Mouse (Mus musculus) myocyte (in vitro differentiated cells): ENCODE data around the gene Mindy4. TPM values are rescaled to one million over a fixed set of nuclear protein-coding genes. Genes with fewer than 3 reads are reported as not detected.

Source experiments
- H3K27me3 ChIP-seq: one replicate; pipeline ENCODE4 v1.6.1; 2011; ENCODE audit not compliant: control insufficient read depth, insufficient read depth, insufficient read length
- H3K36me3 ChIP-seq: one replicate; pipeline ENCODE4 v1.6.1; 2011; ENCODE audit not compliant: control insufficient read depth, insufficient read depth
- H3K4me2 ChIP-seq: one replicate; pipeline ENCODE4 v1.6.1; 2011; ENCODE audit warnings: low read depth, control low read depth
- H3K4me3 ChIP-seq: one replicate; pipeline ENCODE4 v1.5.1; 2011; ENCODE audit warnings: mild to moderate bottlenecking, control low read depth, moderate library complexity
- H3K79me2 ChIP-seq: one replicate; pipeline ENCODE4 v1.6.1; 2011; ENCODE audit not compliant: control insufficient read depth, insufficient read depth
- H3ac ChIP-seq: one replicate; pipeline ENCODE4 v1.6.1; 2011; ENCODE audit not compliant: control insufficient read depth, insufficient read length
- CEBPB ChIP-seq: IDR thresholded peaks from 2 replicates; pipeline ENCODE4 v1.6.1; 2011; ENCODE audit warnings: mild to moderate bottlenecking, moderate library complexity; ENCODE audit not compliant: poor library complexity, insufficient read depth, severe bottlenecking
- E2F4 ChIP-seq: IDR thresholded peaks from one replicate; pipeline ENCODE4 v1.6.1; 2011; ENCODE audit warnings: mild to moderate bottlenecking, control low read depth, moderate library complexity; ENCODE audit not compliant: insufficient read depth
- MAX ChIP-seq: IDR thresholded peaks from one replicate; pipeline ENCODE4 v1.6.1; 2011; ENCODE audit warnings: low read depth, mild to moderate bottlenecking, control low read depth
- MYOD1 ChIP-seq, 3 experiments: IDR thresholded peaks; one replicate each; pipeline ENCODE4 v1.6.1; 2011; ENCODE audit warnings: control low read depth in 2 of 3, low read depth in 2 of 3, mild to moderate bottlenecking in 2 of 3, moderate library complexity in 1 of 3; ENCODE audit not compliant: insufficient read length in 2 of 3, control insufficient read depth in 1 of 3
- MYOG ChIP-seq, 3 experiments: IDR thresholded peaks; one replicate each; pipeline ENCODE4 v1.6.1; 2011; ENCODE audit warnings: control low read depth in 2 of 3, low read depth in 2 of 3, mild to moderate bottlenecking in 2 of 3; ENCODE audit not compliant: insufficient read length in 2 of 3, control insufficient read depth in 1 of 3, insufficient read depth in 1 of 3
- POLR2A ChIP-seq: IDR thresholded peaks from one replicate; pipeline ENCODE4 v1.6.1; 2011; ENCODE audit warnings: low read depth, mild to moderate bottlenecking, control low read depth, moderate library complexity; ENCODE audit not compliant: insufficient read length
- POLR2AphosphoS2 ChIP-seq: IDR thresholded peaks from one replicate; pipeline ENCODE4 v1.6.1; 2011; ENCODE audit warnings: low read depth, control low read depth; ENCODE audit not compliant: insufficient read length
- REST ChIP-seq: IDR thresholded peaks from one replicate; pipeline ENCODE4 v1.6.1; 2011; ENCODE audit warnings: mild to moderate bottlenecking, control low read depth, moderate library complexity; ENCODE audit not compliant: insufficient read depth, insufficient read length
- SRF ChIP-seq: IDR thresholded peaks from one replicate; pipeline ENCODE4 v1.6.1; 2011; ENCODE audit warnings: low read depth; ENCODE audit not compliant: control insufficient read depth, insufficient read length
- TCF12 ChIP-seq: IDR thresholded peaks from one replicate; pipeline ENCODE4 v1.6.1; 2011; ENCODE audit warnings: mild to moderate bottlenecking, control low read depth; ENCODE audit not compliant: poor library complexity, insufficient read depth, severe bottlenecking
- TCF3 ChIP-seq: IDR thresholded peaks from one replicate; pipeline ENCODE4 v1.6.1; 2011; ENCODE audit warnings: low read depth, control low read depth; ENCODE audit not compliant: insufficient read length
- USF1 ChIP-seq: IDR thresholded peaks from one replicate; pipeline ENCODE4 v1.6.1; 2011; ENCODE audit warnings: low read depth, mild to moderate bottlenecking, control low read depth, moderate library complexity
- polyA plus RNA-seq: library from polyadenylated mRNA; unstranded; fragments of >200 nt; fragmentation: generic; extraction: Trizol; gene quantifications from one replicate; pipeline ENCODE4 v1.2.1, GENCODE M21; 2012; ENCODE audit warnings: missing spikeins

The Mindy4 gene
- polyA plus RNA-seq, 1 experiment, result 5.0 TPM

- Histone ChIP-seq H3K36me3 (no peaks in the 10 kb centered on the region), H3K27me3 (peaks cover 4% of the 10 kb centered on the region), H3K4me3 (no peak overlapping the region), H3K4me2 (no peak overlapping the region), H3K79me2 (no peaks in the 10 kb centered on the region), H3ac (no peak overlapping the region)
- TF ChIP-seq MYOD1 (IDR thresholded peaks at IDR 0.05; ENCODE audit: control insufficient read depth in 1 of 3, insufficient read length in 2 of 3, low read depth in 2 of 3) (no peak), E2F4 (no peak)
These were observed 4.1 kb upstream of the Mindy4 start for GRCm38 (mm10) chr6:55199047-55199446.

DNA sequence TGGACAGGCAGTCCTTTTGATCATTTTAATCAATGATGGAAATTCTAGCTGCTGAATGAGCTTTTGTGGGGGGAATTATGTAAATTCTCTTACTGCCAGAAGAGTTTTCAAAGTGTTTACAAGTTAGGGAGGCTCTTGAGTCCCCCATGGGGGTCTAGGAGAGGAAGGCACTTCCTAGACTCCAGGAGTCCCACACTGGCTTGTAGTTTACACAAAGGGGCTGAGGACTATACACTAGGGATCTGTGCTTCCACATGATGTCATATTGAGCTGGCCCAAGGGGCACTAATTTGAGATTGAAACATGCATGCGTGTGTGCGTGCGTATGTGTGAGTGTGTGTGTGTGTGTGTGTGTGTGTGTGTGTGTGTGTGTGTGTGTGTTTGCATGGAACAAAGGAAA, 748 bp downstream of the Mindy4 start:
- Histone ChIP-seq H3K79me2 (no peaks in the 10 kb centered on the region), H3K36me3 (no peaks in the 10 kb centered on the region), H3ac (no peak overlapping the region), H3K4me3 (peak overlapping the region; percentile 37), H3K4me2 (peak overlapping the region; percentile 91), H3K27me3 (peaks cover 2% of the 10 kb centered on the region)
- TF ChIP-seq POLR2AphosphoS2 (no peak), REST (no peak), E2F4 (no peak), CEBPB (no peak), MYOG (IDR thresholded peaks at IDR 0.05; ENCODE audit: control insufficient read depth in 1 of 3, insufficient read depth in 1 of 3, insufficient read length in 2 of 3, low read depth in 2 of 3) (no peak), USF1 (no peak), SRF (no peak), POLR2A (no peak), MYOD1 (IDR thresholded peaks at IDR 0.05; ENCODE audit: control insufficient read depth in 1 of 3, insufficient read length in 2 of 3, low read depth in 2 of 3) (no peak), MAX (no peak), TCF12 (no peak), TCF3 (no peak)

GRCm38 (mm10) chr6:55207786-55208185, 4.6 kb downstream of the Mindy4 start:
- Histone ChIP-seq H3K4me3 (no peak overlapping the region), H3K79me2 (no peaks in the 10 kb centered on the region), H3K27me3 (no peaks in the 10 kb centered on the region), H3K4me2 (no peak overlapping the region), H3K36me3 (no peaks in the 10 kb centered on the region), H3ac (no peak overlapping the region)
- no peak for TF ChIP-seq TCF12
- TF ChIP-seq REST, result no peak
- no peak for TF ChIP-seq MYOD1 (IDR thresholded peaks at IDR 0.05; ENCODE audit: control insufficient read depth in 1 of 3, insufficient read length in 2 of 3, low read depth in 2 of 3)
- TF ChIP-seq SRF, result no peak
- no peak for TF ChIP-seq MYOG (IDR thresholded peaks at IDR 0.05; ENCODE audit: control insufficient read depth in 1 of 3, insufficient read depth in 1 of 3, insufficient read length in 2 of 3, low read depth in 2 of 3)
- no peak for TF ChIP-seq TCF3
- TF ChIP-seq CEBPB, result no peak
- TF ChIP-seq POLR2A, result no peak
- TF ChIP-seq MAX, result no peak
- TF ChIP-seq POLR2AphosphoS2, result no peak
- TF ChIP-seq USF1, result no peak
- no peak for TF ChIP-seq E2F4

DNA sequence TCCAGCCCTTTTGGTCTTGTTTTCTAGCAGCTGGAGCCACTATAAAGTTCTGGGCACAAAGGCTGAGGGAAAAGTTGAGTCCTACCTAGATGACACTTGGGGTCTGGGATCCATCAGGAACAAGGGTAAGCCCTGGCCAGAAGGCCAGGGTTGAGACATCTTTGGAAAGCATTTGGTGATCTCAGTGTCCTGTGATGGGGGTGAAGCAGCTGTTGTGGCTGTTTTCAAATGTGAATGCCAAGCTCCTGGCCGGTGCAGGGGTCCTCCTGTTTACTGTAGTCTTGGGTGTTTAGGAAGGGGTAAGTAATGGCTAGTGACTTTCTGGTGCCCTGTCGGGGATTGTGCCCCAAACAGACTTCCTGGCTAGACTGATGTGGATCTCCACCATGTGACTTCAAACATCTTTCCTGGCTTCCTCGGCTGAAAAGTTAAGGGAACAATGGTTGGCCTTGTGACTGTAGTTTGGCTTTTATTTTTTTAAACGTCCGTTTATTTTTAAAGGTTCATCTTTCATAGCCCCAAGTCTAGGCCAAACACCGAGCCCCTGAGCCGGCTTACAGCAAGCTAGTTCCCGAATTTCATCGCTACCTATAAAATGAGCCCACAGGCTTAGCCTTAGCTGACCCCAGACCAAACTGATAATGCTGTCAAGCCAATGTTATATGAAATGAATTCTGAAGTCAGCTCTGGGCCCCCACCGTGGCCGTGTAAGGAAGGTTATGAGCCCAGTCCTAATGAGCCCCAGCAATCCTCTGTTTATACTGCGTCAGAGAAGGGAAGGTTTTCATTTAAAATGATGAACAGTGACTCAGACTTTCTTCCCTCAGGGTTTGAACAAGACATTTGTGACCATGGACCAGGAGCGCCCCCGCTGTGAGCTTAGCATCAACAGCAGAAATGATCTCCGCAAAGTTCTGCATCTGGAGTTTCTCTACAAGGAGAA, 7.5 kb downstream of the Mindy4 start:
- H3K79me2 ChIP-seq, result no peaks in the 10 kb centered on the region
- no peak for TF ChIP-seq POLR2AphosphoS2
- TF ChIP-seq TCF12, result no peak
- no peak for TF ChIP-seq TCF3
- TF ChIP-seq REST, result no peak
- TF ChIP-seq CEBPB, result no peak
- no peak for TF ChIP-seq SRF
- TF ChIP-seq E2F4, result no peak
- TF ChIP-seq MYOD1 (IDR thresholded peaks at IDR 0.05; ENCODE audit: control insufficient read depth in 1 of 3, insufficient read length in 2 of 3, low read depth in 2 of 3), result no peak
- TF ChIP-seq MAX, result no peak
- no peak for TF ChIP-seq USF1
- TF ChIP-seq MYOG (IDR thresholded peaks at IDR 0.05; ENCODE audit: control insufficient read depth in 1 of 3, insufficient read depth in 1 of 3, insufficient read length in 2 of 3, low read depth in 2 of 3), result no peak
- TF ChIP-seq POLR2A, result no peak
- H3K36me3 ChIP-seq, result no peaks in the 10 kb centered on the region
- no peak overlapping the region for H3K4me3 ChIP-seq
- no peak overlapping the region for H3ac ChIP-seq
- no peak overlapping the region for H3K4me2 ChIP-seq
- H3K27me3 ChIP-seq, result no peaks in the 10 kb centered on the region

DNA sequence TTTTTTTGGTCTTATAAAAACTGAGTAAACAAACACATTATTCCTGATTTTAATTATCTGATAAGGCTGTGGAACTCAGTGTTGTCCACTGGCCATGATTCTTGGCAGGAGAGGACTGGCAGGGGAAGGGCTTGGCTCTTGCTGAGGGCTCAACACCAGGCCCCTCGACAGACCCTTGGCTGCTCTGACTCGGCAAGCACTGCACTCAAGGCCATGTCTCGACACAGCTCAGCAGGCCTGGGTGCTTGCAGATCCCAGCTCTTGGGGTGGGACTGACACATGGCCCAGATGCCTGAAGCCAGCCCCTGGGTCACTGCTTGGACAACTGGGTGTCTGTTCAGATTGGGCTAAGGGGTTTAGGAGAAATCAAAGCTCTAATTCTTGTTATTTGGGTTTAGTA, 11.4 kb downstream of the Mindy4 start:
- no peak for TF ChIP-seq E2F4
- no peak for TF ChIP-seq MYOG (IDR thresholded peaks at IDR 0.05; ENCODE audit: control insufficient read depth in 1 of 3, insufficient read depth in 1 of 3, insufficient read length in 2 of 3, low read depth in 2 of 3)
- no peak overlapping the region for H3K4me2 ChIP-seq
- H3K36me3 ChIP-seq, result no peaks in the 10 kb centered on the region

More for the DNA sequence above, 11.4 kb downstream of the Mindy4 start:
- H3K79me2 ChIP-seq, result no peaks in the 10 kb centered on the region
- H3ac ChIP-seq, result no peak overlapping the region
- no peaks in the 10 kb centered on the region for H3K27me3 ChIP-seq
- no peak overlapping the region for H3K4me3 ChIP-seq
